Mouse (Mus musculus) liver, postnatal 0 days (tissue): ENCODE measurements at regions not wholly inside any gene's neighbourhood (a gene's known extent, or its start where the extent isn't known, plus 50 kb on each side); places are given as distances from the start of the nearest gene placed in this dataset.

Experiments used
- CTCF ChIP-seq: sonication (generic); IDR thresholded peaks from 2 replicates; pipeline ENCODE4 v1.5.1; 2016; ENCODE audit warnings: antibody characterized with exemption, low read depth
- EP300 ChIP-seq: IDR thresholded peaks from 2 replicates; pipeline ENCODE4 v1.6.1; 2016; ENCODE audit warnings: antibody characterized with exemption, low read depth, mild to moderate bottlenecking

DNA sequence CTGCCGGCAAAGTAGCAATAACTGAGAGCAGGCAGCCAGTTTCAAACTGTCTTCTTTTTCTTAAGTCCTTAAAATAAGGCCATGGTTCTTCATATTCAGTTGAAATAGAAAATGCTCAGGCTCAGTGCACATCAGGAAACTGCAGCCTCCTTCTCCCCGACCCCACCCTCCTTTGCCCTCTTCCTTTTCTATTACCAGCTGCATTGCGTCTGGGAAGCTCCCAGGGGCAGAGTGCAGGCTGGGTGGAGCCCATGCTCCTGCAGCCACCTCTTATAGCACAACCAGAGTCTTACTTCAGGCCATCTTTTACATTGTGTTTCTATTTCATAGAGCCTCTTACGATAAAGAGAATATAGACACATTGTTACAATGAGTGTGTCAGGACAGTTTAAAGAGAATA is 288.2 kb downstream of the Hace1 start:
- TF ChIP-seq CTCF = no peak
- no peak for TF ChIP-seq EP300
